Mouse (Mus musculus) midbrain, embryonic 13.5 days (tissue): Measurements from ENCODE around the gene Pde4dip. TPM values are rescaled to one million over a fixed set of nuclear protein-coding genes. Genes with fewer than 3 reads are reported as not detected.

ENCODE experiments used
- ATAC-seq: fragments of 200-750 bp; cut with Nextera tagmentation; 2 replicates; pipeline ENCODE4 v1.8.0; 2017; ENCODE audit warnings: mild to moderate bottlenecking, moderate TSS enrichment, moderate library complexity
- H3K27ac ChIP-seq: fragments of 300-500 bp; sonication (generic); 2 replicates; pipeline ENCODE4 v1.5.1; 2015; ENCODE audit warnings: inconsistent platforms, mild to moderate bottlenecking, moderate library complexity
- H3K27me3 ChIP-seq: fragments of 300-500 bp; sonication (generic); 2 replicates; pipeline ENCODE4 v1.6.1; 2015; ENCODE audit warnings: mild to moderate bottlenecking, inconsistent platforms
- H3K36me3 ChIP-seq: fragments of 300-500 bp; sonication (generic); 2 replicates; pipeline ENCODE4 v1.6.1; 2015; ENCODE audit warnings: mild to moderate bottlenecking, inconsistent platforms
- H3K4me1 ChIP-seq: fragments of 300-500 bp; sonication (generic); replicated peaks from 2 replicates; pipeline ENCODE4 v1.6.1; 2015; ENCODE audit warnings: inconsistent platforms
- H3K4me2 ChIP-seq: fragments of 300-500 bp; sonication (generic); replicated peaks from 2 replicates; pipeline ENCODE4 v1.6.1; 2015; ENCODE audit warnings: moderate library complexity, mild to moderate bottlenecking, inconsistent platforms
- H3K4me3 ChIP-seq: fragments of 300-500 bp; sonication (generic); replicated peaks from 2 replicates; pipeline ENCODE4 v1.5.1; 2015; ENCODE audit warnings: mild to moderate bottlenecking, inconsistent platforms
- H3K9ac ChIP-seq: fragments of 300-500 bp; sonication (generic); replicated peaks from 2 replicates; pipeline ENCODE4 v1.6.1; 2015; ENCODE audit warnings: mild to moderate bottlenecking, inconsistent platforms
- H3K9me3 ChIP-seq: fragments of 300-500 bp; sonication (generic); 2 replicates; pipeline ENCODE4 v1.6.1; 2016; ENCODE audit warnings: mild to moderate bottlenecking, inconsistent platforms
- WGBS: fragments of 180-500 bp; shearing (Covaris S2); methylation state at CpG from one replicate; pipeline ENCODE4 v1.1.7; 2015; 5-methylcytosine and 5-hydroxymethylcytosine counted together
- polyA plus RNA-seq: library from polyadenylated mRNA; unstranded; fragments of >200 nt; fragmentation: Nextera tagmentation; extraction: Ambion mirVana; gene quantifications from 2 replicates; pipeline ENCODE4 v1.2.1, GENCODE M21; 2015

Pde4dip gene
- polyA plus RNA-seq, 1 experiment from 2014 or later: 46.6 TPM

- no peaks in the 10 kb centered on the region for H3K27me3 ChIP-seq
- H3K4me2 ChIP-seq: no peak overlapping the region
- H3K4me3 ChIP-seq: no peak overlapping the region
- no peaks in the 10 kb centered on the region for H3K36me3 ChIP-seq
- no peak overlapping the region for H3K9ac ChIP-seq
- H3K9me3 ChIP-seq: no peaks in the 10 kb centered on the region
- no peak overlapping the region for H3K27ac ChIP-seq
- WGBS: 49% methylated on average over 2 of the region's 2 CpGs
- ATAC-seq: no peak
- H3K4me1 ChIP-seq: 0 out of 2 replicates have a peak, but pooled peaks cover 2% of the 10 kb centered on the region
Observed at GRCm38 (mm10) chr3:97775742-97776141, 112.8 kb downstream of the Pde4dip start.

DNA sequence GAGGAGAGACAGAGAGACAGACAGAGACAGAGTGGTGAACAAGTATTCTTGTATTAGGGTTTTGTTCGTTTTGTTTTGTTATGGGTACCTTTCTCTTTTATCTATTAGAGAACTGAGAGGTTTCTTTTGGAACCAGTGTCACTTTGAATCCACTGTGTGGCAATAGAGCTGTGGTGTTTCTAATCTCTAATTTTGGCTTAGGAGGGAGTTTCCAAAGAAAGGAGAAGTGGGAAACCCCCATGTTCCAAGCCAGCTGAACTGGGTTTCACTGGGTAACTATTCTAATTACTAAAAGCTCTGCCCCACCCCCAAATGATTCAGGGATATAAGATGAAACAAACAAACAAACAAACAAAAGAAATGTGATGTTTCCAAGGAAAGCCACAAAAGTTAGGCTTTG lies 113.6 kb downstream of the Pde4dip start:
- no peaks in the 10 kb centered on the region for H3K27me3 ChIP-seq
- no peak overlapping the region for H3K9ac ChIP-seq
- H3K4me1 ChIP-seq: 0 out of 2 replicates have a peak, but pooled peaks cover 2% of the 10 kb centered on the region
- no peak for ATAC-seq
- no peaks in the 10 kb centered on the region for H3K9me3 ChIP-seq
- no peak overlapping the region for H3K4me3 ChIP-seq
- no peak overlapping the region for H3K27ac ChIP-seq
- no peak overlapping the region for H3K4me2 ChIP-seq
- 88% methylated on average over 1 of the region's 1 CpGs for WGBS
- H3K36me3 ChIP-seq: no peaks in the 10 kb centered on the region

GRCm38 (mm10) chr3:97767771-97768762 lies 120.4 kb downstream of the Pde4dip start:
- H3K27me3 ChIP-seq: no peaks in the 10 kb centered on the region
- peaks cover 37% of the 10 kb centered on the region for H3K4me1 ChIP-seq
- peak overlapping the region; percentile 96 for H3K27ac ChIP-seq
- H3K4me2 ChIP-seq: peak overlapping the region; percentile 73
- peak; percentile 98 for ATAC-seq
- H3K4me3 ChIP-seq: peak overlapping the region; percentile 71
- H3K9ac ChIP-seq: peak overlapping the region; percentile 79
- no peaks in the 10 kb centered on the region for H3K9me3 ChIP-seq
- no peaks in the 10 kb centered on the region for H3K36me3 ChIP-seq
- WGBS: 3% methylated on average over 46 of the region's 47 CpGs

GRCm38 (mm10) chr3:97767041-97767770 lies 121.3 kb downstream of the Pde4dip start:
- Histone ChIP-seq H3K4me3 (peak overlapping the region; percentile 71), H3K27me3 (no peaks in the 10 kb centered on the region), H3K27ac (peak overlapping the region; percentile 96), H3K4me2 (peak overlapping the region; percentile 73), H3K36me3 (no peaks in the 10 kb centered on the region), H3K9me3 (no peaks in the 10 kb centered on the region), H3K4me1 (peaks cover 46% of the 10 kb centered on the region), H3K9ac (peak overlapping the region; percentile 79)
- 4% methylated on average over 40 of the region's 40 CpGs for WGBS
- ATAC-seq: peak; percentile 94

GRCm38 (mm10) chr3:97766459-97766858 lies 122.0 kb downstream of the Pde4dip start:
- no peak overlapping the region for H3K27ac ChIP-seq
- H3K9ac ChIP-seq: peak overlapping the region; percentile 79
- no peak for ATAC-seq
- H3K27me3 ChIP-seq: no peaks in the 10 kb centered on the region
- peaks cover 53% of the 10 kb centered on the region for H3K4me1 ChIP-seq
- H3K4me2 ChIP-seq: peak overlapping the region; percentile 73
- WGBS: 54% methylated on average over 9 of the region's 9 CpGs
- no peaks in the 10 kb centered on the region for H3K36me3 ChIP-seq
- peak overlapping the region; percentile 71 for H3K4me3 ChIP-seq
- no peaks in the 10 kb centered on the region for H3K9me3 ChIP-seq

GRCm38 (mm10) chr3:97764152-97764551 lies 124.4 kb downstream of the Pde4dip start:
- peak overlapping the region; percentile 55 for H3K9ac ChIP-seq
- no peaks in the 10 kb centered on the region for H3K36me3 ChIP-seq
- no peak for ATAC-seq
- H3K27ac ChIP-seq: no peak overlapping the region
- WGBS: 54% methylated on average over 5 of the region's 5 CpGs
- peaks cover 53% of the 10 kb centered on the region for H3K4me1 ChIP-seq
- no peaks in the 10 kb centered on the region for H3K27me3 ChIP-seq
- H3K4me3 ChIP-seq: peak overlapping the region; percentile 37
- H3K4me2 ChIP-seq: peak overlapping the region; percentile 58
- no peaks in the 10 kb centered on the region for H3K9me3 ChIP-seq

- Histone ChIP-seq H3K27me3 (no peaks in the 10 kb centered on the region), H3K4me3 (no peak overlapping the region), H3K4me2 (peak overlapping the region; percentile 13; the same call in 1 of the 2 replicates), H3K27ac (no peak overlapping the region), H3K9me3 (no peaks in the 10 kb centered on the region), H3K36me3 (peaks cover 20% of the 10 kb centered on the region), H3K9ac (no peak overlapping the region), H3K4me1 (peaks cover 53% of the 10 kb centered on the region)
- 79% methylated on average over 6 of the region's 6 CpGs for WGBS
- no peak for ATAC-seq
Observed at GRCm38 (mm10) chr3:97761951-97762350, 126.6 kb downstream of the Pde4dip start.

DNA sequence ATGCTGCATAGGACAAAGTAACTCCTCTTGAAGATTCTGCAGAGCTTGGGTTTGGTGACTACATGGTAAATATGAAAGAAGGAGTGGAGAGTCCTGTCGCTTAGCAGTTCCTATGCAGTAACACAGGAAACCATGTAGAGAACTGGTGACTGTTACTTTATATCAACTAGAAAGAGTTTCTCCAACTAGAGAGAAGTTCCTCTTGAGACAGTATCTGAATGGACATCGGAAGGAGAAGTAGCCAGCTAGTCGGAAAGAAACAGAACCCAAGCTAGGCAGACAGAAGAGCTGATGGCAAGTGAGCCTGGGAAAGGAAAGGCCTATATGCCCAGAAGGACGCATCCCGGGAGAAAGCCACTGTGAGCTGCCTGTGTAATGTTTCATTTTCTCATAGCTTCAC lies 127.3 kb downstream of the Pde4dip start:
- Histone ChIP-seq H3K4me2 (no peak overlapping the region), H3K4me3 (no peak overlapping the region), H3K9ac (no peak overlapping the region), H3K27me3 (no peaks in the 10 kb centered on the region), H3K4me1 (peaks cover 45% of the 10 kb centered on the region), H3K27ac (no peak overlapping the region), H3K9me3 (no peaks in the 10 kb centered on the region), H3K36me3 (peaks cover 28% of the 10 kb centered on the region)
- WGBS: 95% methylated on average over 5 of the region's 5 CpGs
- ATAC-seq: no peak

GRCm38 (mm10) chr3:97759846-97760245 lies 128.7 kb downstream of the Pde4dip start:
- peaks cover 39% of the 10 kb centered on the region for H3K36me3 ChIP-seq
- no peak overlapping the region for H3K4me2 ChIP-seq
- H3K27ac ChIP-seq: no peak overlapping the region
- H3K27me3 ChIP-seq: no peaks in the 10 kb centered on the region
- no peak overlapping the region for H3K4me3 ChIP-seq
- no peaks in the 10 kb centered on the region for H3K9me3 ChIP-seq
- WGBS: 91% methylated on average over 5 of the region's 5 CpGs
- H3K4me1 ChIP-seq: peaks cover 33% of the 10 kb centered on the region
- no peak for ATAC-seq
- H3K9ac ChIP-seq: no peak overlapping the region

DNA sequence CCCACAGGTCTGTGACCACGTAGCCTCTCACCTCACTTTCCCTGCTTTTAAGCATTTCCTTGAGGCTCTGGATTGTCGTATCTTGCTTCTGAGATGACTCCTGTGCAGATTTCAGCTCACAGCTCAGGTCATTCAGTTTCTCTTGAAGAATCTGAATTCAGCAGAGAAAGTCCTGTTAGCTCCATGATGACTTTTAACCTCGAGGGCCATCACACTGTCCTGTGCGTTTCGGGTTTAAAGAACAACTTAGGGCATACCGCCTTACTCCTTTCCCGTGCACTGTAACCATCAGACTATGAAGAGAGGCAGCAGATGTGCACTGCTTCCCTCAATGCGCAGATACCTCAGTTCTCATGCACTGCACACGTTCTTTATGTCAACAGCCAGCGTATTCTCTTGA lies 131.0 kb downstream of the Pde4dip start:
- no peak for ATAC-seq
- Histone ChIP-seq H3K4me3 (no peak overlapping the region), H3K9me3 (no peaks in the 10 kb centered on the region), H3K27ac (no peak overlapping the region), H3K9ac (no peak overlapping the region), H3K4me2 (no peak overlapping the region), H3K4me1 (peaks cover 10% of the 10 kb centered on the region), H3K27me3 (no peaks in the 10 kb centered on the region), H3K36me3 (peaks cover 61% of the 10 kb centered on the region)
- WGBS: 93% methylated on average over 10 of the region's 10 CpGs

DNA sequence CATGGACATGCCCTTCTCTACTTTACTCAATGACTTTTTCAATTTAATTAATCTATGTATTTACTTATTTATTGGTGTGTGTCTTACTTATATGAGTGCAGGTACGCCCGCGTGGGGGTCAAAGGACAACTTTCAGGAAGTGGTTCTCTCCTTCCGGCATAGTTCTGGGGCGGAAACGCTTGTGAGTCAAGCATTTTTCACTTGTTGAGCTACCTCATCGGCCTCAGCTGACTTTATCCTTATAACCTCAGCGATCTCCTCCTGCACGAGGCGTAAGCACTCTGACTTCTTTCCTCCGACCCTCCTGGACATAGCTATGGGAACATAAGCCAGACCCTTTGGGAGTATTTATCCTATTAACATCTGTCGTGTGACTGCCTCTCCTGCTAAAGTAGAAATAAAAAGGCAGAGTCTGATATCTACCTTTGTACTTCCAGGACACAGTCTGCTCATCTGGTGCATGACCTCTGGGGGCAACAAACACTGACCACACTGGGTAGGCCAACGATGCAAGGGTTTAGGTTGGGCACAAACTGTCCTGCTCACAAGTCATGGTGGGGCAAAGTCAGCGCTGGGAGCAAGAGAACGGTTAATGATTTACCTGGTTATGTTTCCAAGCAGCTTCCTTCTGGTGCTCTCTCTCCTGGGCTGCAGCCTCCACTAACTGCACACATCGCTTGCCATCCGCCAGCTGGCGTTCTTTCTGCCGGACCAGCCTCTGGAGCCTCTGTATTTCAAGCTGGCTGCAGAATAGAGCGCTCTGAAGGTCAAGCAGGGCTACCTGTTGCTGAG lies 132.0 kb downstream of the Pde4dip start:
- Histone ChIP-seq H3K4me3 (no peak overlapping the region), H3K9ac (no peak overlapping the region), H3K27ac (no peak overlapping the region), H3K27me3 (no peaks in the 10 kb centered on the region), H3K4me1 (no peaks in the 10 kb centered on the region), H3K9me3 (no peaks in the 10 kb centered on the region), H3K4me2 (no peak overlapping the region), H3K36me3 (peaks cover 71% of the 10 kb centered on the region)
- ATAC-seq: no peak
- WGBS: 95% methylated on average over 20 of the region's 20 CpGs
